Mouse (Mus musculus): ENCODE measurements at regions not wholly inside any gene's neighbourhood (a gene's known extent, or its start where the extent isn't known, plus 50 kb on each side); places are given as distances from the start of the nearest gene placed in this dataset.

DNA sequence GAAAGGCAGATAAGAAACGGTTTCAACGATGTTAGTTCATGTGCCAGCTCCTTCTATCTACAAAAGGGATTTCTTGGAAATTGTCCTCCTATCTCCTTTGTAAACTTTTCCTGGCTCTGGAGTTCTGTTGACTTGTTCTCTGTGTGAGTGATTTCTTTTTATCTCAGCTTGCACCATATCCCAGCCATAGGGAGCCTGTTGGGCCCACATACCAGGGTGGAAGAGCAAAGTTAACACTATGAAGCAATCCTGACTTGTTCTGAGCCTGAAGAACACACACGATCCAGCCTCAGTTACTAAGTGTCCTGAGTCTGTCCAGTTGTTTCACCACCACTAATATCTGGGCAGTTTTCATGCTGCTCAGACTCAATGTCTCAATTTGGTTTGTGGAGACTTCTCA, 192.1 kb upstream of the Ptbp2 start:
- peak; percentile 4 for DNase-seq (ENCODE audit: low spot score)

DNA sequence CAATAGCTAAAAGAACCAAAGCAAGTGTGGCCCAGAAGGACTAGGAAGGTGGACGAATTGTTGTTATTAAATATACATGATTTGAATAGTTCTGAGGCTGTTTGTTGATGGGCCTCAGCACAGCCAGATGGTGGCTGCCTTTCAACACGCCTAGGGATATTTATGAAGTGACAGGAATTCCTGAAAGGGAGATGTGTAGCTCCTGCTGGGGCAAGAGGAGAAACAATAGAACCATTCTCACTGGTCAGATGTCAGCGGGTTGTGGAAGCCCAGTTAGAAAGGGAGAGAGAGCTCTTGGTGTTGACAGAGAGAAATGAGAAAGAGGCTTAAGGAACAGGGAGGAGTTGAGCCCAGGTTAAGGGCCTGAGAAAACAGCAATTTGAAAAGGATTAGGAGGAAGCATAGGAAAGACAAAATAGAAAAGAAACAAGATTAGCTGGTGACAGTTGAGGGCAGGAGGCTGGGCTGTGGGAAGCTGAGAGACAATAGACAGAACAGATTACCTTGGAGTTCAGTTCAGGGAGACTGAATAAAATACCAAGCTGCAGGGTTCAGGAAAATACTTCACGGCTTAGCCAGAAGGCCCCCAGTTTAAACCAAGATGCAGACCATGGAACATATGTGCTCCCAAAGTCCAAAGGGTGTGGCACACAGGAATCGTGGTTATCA, 174.7 kb upstream of the Ptbp2 start:
- DNase-seq (ENCODE audit: low spot score) = peak; percentile 4

DNA sequence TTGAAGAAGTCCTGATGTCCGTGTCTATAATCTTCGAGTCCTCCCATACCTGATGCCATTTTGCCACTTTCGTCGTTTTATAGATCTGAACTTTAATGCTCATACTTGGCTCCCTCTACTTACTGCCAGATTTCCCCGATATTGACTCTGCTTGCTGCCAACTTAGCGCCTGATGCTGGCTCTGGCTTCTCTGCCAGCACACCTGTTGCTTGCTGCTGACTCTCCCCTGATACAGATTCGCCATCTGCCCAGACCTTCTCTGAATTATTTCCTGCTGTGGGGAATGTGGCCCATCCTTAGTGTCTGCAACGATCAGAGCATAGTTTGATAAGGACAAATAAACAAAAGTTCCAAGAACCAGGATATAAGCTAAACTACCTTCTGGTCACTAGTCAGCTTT, 173.3 kb upstream of the Ptbp2 start:
- DNase-seq (ENCODE audit: low spot score) = no peak

DNA sequence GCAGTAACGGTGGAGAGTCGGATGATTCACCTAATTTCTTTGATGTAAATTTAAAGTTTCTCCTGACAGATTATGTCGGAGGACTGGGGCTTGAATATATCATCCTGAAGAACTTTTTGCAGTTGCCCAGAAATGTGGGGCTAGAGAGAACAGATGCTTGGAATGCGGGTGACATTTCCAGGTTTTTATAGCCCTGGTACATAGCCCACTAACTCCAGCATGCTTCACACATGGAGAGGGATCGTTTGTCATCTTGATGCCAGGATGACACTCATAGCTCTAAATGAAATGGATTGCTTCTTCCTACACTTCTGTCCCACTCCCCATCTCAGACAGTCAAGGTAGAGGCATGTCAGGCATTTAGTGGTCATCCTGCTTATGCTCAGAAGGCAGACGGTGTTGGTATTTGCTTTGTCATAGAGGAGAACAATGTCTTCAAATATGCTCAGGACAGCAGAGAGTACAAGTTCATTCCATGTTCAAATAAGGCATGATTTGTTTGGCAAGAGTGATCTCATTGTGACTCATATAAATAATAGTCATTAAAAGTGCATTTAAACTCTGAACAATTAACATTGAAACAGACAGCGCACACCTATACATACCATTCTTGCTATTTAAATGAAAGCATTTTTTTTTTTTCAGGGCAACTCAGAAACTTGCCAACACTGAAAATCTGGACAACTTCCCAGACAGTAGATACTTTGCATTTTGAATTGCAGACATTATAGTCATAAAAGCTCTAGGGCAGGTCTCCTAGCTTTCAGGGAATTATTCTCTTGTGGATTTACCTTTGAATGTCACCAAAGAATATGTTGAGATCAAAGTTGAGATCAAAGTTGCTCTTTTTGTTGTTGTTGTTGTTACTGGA, 171.7 kb upstream of the Ptbp2 start:
- no peak for DNase-seq (ENCODE audit: low spot score)

DNA sequence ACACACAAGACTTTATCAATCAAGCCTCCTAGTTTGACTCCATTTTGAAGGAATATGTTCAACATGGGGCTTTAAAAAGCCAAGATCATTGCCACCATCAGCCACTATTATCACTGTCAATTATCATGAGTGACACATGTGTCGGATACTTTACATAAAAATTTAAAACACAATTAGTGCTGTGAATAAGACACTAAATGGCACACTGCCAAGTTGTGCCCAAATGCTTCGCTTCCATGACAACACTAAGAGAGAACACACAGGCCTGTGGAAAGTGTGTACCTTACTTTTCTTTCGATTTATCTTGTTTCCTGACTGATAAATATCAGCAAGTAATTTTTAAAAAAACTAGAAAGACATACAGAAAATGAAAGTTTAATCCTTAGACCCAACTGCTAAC, 166.5 kb upstream of the Ptbp2 start:
- no peak for DNase-seq (ENCODE audit: low spot score)

DNA sequence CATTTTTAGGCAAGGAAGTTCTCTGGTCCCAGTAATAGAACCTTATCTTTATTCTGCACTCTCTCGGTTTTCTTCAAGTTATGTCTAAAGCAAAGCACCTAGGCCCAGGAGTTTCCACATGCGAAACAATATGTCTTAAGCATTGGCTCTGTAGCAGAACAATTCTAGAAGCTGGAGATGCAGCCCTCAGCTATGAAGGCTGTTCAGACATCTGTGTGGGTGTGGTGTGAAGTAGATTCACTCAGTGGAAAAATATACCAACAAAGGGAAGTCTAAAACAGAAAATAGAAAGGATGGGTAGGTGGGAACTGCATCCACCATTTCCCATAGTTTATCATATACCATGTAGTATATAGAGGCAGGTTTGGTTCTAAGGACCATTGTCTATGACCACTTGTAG, 165.8 kb upstream of the Ptbp2 start:
- DNase-seq (ENCODE audit: low spot score) = no peak

DNA sequence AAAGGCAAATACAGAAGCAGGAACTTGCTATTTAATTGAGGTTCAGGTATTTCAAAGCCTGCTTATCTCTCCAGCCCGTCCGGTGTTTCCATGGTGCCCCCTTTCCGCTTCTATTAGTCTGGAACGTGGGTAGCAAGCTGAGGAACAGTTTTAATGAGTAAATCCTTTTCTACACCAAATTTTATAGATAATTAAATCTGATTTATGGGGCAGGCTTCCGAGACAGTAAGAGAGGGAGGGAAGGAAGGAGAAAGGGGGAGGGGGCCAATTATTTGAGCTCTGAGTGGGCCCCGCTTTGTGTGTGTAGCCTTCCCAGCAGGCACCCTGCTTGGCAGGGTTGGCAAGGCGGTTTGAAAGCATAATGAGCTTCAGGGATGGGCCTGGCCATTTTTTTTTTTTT, 165.4 kb upstream of the Ptbp2 start:
- no peak for DNase-seq (ENCODE audit: low spot score)

DNA sequence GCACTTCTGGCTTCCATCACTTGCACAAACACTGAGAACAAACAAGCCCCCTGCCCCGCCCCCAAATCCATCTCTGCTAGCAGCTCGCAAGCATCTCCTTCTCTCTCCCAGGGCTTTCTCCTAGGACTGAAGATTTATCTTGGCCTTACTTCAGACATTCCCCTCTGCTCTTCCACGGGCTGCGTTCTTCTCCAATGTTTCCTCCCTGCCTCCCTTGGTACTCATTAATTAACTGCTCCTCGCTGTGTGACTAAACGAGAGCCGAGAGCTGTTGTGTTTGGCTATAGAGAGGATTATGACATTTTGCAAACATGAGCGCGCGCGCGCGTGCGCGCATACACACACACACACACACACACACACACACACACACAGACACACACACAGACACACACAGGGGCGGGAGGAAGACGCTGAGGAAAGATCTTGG, 164.8 kb upstream of the Ptbp2 start:
- DNase-seq (ENCODE audit: low spot score) = peak; percentile 36

DNA sequence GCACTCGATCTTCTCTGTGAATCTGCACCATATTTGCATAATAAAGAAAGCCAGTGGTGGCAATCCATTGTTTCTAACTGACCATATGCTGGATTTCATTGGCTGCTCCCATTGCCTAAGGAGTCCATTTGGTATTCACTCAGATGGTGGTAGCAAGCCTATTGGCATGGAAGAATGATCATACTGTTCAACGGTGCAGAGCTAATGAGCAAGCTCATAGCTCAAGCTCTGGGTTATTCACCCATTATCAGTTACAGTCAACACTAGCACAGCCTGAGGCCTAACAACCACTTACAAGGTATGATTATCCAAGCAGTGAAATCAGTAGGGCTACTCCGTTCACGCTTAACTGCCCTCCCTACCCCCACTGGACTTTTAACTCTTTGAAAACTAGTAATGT, 162.9 kb upstream of the Ptbp2 start:
- no peak for DNase-seq (ENCODE audit: low spot score)

DNA sequence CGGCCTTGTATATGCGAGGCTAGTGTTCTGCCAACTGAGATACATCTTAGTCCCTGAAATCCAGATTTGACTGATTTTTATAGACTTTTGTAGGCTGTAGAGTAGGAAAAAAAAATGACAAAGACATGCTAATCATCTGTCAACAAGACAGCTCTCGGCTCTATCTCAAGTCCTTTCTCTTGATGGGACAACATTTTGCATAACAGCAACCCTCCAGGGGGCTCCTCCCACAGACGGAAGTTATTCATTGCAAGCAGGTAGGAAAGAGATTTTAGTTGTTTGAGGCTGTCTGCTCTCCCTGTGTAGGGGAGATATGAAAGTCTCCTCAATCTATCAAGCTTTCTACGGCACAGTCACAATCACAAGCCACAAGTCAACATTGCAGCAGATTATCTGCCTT, 159.8 kb upstream of the Ptbp2 start:
- no peak for DNase-seq (ENCODE audit: low spot score)

DNA sequence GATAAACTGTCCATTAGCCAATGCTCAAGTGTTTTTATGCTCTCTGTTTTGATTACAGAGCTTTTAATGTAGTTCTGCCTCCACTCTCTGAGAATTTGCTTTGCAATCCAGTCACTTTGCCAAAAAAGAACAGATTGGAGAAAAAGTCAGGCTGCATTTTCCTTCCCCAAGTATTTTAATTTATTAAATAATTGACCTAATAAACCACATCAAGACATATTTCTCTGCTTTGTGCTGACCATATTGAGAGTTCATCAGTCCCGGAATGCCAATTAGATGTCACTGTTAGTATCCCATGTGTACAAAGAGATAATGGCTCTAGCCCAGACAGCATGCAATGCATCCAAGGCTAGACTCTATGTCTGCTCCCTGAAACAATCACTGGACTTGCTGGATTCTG, 154.8 kb upstream of the Ptbp2 start:
- no peak for DNase-seq (ENCODE audit: low spot score)

DNA sequence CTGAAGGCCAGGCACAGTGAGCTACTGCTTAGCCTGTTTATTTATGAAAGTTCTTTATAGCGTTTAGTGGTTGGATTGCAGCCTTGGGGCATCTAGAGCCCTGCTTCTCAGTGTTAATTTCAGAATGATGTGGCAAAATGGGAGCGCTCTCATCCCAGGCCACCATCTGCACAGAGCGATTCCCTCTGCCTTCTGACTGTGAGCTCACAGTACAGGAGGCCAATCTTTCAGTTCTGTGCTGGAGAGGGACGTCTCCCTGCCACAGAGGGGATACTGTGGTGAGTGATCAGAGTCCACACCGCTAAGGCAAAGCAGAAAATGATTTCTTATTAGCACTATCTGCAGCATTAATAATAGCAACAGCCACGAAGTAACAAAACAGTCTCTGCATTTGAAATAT, 154.2 kb upstream of the Ptbp2 start:
- DNase-seq (ENCODE audit: low spot score) = no peak

DNA sequence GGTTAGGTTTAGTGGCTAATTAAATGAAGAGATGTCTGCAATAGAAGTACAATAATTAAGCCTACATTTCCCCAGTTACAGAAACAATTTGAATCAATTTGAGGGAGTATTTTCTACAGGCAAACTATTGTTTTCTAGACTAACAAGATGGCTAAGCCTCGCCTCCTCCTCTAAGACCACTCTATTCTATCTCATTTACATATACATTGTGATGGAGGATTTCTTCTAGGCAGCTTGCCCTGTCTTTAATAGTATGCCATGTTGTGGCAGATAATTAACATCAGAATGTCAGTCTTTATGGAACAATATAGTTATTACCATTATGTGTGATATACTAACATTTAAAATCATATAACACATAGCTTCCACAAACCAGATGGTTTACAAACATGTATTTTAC, 152.3 kb upstream of the Ptbp2 start:
- no peak for DNase-seq (ENCODE audit: low spot score)

DNA sequence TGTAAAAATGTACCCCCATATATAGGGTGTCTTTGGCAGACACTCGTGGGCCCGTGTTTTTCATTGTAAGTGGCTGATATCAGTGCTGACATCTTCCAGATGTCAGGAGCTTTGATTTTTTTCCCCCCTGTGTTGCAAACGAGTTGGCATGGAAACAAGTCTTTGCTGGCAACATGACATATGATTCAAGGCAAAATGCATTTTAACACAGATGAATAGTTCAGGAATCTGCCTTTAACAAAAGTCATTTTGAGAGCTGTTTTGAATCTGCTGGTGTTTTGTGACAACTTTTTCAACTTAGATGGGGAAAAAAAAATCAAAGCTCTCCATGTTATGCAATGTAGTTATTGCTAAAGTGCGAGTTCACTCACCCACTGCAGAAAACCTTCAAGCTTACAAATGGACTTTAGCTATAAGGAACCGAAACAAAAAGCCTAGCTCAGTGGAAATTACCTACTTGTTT, 148.8 kb upstream of the Ptbp2 start:
- DNase-seq (ENCODE audit: low spot score) = peak; percentile 28

DNA sequence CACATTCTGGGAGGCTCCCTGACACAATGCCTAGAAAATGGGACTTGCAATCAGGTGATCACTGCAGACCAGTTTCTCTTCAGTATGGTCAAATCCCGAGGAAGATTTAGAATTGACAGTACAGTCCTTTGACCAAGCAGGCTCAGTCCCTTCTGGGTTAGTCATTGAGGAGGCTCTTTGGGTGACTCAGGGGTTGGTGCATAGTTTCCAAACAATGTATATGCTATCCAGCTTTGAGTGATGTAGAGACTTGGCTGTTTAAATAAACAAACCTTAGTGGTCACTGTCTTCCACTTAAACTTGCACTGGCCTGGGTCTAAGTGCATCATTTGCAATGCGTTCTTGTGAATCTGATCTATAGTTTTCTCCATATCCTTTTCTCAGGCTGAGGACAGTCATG, 144.0 kb upstream of the Ptbp2 start:
- DNase-seq (ENCODE audit: low spot score) = no peak

DNA sequence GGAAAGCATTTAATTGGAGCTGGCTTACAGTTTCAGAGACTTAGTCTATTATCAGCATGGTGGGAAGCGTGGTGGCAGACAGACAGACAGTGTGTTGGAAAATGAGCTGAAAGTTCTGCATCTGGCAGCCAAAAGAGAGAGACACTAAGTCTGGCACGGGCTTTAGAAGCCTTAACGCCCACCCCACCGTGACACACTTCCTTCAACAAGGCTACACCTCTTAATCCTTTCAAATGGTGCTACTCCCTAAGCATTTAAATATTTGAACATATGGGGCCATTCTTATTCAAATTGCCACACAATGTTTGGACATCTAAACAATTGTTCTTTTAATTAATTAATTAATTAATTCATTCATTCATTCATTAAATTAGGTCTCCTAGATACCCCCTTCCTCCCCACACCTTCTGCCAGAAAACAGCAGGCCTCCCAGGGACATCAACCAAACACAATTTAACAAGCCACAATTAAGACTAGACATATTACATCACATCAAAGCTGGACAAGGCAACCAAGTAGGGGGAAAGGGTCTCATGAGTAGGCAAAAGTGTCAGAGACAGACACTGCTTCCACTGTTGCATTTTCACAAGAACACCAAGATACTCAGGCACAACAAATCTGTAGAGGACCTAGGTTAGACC, 135.4 kb upstream of the Ptbp2 start:
- no peak for DNase-seq (ENCODE audit: low spot score)

DNA sequence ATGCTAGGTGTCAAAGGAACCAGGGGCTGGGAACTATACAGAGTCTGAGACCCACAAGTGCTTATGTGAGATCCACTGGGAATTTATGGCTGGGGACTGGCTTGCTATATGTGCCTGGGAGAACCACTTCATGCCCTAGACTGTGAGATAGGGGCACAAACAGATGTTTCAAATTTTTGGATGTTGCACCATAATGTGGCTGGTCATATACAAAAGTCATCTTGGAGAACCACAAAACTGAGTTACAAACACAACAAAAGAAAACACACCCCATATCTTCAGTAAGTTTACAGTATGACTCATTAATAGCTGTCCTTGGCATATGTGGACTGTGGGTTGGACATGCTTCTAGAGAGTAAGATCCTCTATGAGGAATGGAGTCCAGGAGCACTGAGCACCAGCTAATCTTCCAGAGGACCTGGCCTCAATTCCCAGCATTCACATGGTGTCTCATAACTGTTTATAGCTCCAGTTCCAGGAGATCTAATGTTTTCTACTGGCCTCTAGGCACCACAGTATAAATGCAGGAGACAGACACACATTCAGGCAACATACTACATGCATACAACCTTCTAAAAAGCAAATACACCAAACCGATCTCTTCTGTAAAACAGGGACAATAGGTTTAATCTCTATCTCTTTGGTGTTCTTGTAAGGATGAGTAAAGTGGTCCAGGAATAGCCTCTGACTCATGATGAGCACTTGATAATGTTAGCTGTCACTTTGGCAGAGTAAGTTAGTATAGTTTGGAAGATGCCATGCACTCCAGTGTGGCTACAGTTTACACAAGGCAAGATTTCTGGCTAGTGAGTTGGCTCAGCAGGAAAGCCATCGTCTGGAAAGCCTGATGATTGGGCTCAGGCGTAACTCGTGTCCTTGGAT, 132.0 kb upstream of the Ptbp2 start:
- DNase-seq (ENCODE audit: low spot score) = no peak

DNA sequence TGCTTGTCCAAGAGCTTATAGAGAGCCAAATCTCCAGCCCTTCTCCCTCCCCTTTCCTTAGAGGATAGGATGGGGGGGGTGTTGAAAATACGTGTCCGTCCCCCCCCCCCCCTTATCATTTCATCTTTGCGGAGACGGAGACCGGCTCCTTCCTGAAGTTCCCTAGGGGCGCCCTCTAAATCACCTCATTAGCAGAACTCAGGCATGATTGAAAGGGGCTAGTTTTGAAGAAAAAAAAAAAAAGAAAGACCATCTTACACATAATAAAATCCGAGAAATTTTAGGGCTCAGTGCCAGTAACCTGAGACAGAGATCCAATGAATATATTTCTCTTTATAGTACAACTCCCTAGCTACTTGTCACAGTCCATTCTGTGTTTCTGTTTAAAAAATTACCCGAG, 127.3 kb upstream of the Ptbp2 start:
- no peak for DNase-seq (ENCODE audit: low spot score)

DNA sequence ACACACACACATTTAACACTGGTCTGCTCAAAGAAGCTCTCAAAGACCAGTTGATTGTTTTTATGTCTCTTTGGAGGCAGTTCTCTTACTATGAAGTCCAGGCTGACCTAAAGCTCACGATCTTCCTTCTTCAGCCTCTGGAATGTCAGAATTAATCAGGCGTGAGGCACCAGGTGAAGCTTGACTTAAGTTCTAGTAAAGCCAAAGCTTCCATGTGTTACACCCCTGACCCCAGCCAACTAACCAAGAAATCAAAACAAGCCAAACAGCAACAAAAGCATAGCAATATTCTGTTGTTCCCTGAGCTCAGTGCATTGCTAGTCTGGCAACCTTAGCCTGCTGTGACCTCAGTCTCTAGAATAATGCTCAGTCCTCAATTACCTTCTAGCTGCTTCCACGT, 120.0 kb upstream of the Ptbp2 start:
- DNase-seq (ENCODE audit: low spot score) = no peak

DNA sequence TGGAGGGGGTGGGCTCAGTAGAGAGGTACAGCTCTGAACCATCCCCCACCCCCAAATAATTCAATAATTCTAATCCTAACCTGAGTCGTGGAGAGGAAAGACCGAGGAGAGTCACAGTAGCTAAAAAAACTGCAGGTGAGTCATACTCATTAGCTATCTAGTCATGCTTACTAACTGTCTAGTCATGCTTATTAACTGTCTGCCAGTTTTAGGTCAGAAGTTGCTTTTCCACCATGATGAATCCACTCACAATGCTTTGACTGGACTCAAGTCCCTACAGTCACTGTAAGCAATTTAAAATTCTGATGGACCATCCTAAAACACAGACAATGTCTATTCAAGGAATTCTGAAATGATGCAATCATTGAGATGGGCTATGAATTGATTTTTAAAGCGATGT, 110.9 kb upstream of the Ptbp2 start:
- no peak for DNase-seq (ENCODE audit: low spot score)

DNA sequence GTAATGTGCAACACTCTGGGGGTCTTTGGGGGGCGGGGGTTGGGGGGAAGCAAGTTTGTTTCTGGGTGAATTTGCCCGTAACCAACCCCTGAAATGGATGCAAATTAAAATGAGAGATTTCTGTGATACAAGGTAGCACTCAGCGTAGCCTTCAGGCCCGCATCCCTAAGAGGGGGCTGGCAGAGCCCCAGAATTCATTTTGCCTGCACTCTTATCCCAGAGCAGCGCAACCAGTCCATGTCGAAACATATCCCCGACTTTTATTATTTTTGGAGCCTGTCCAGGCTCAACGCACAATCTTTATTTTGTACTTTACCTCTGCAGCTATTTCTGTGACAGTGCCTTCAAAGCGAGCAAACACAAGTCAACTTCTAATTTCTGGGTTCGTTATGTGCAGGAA, 109.8 kb upstream of the Ptbp2 start:
- no peak for DNase-seq (ENCODE audit: low spot score)
